Mouse (Mus musculus): Measurements from ENCODE around the gene Scaf1. TPM values are rescaled to one million over a fixed set of nuclear protein-coding genes. Genes with fewer than 3 reads are reported as not detected.

The Scaf1 gene
- 44.0 and 49.6 TPM in 2 replicates for polyA plus RNA-seq (2014; fragmentation: Nextera tagmentation; extraction: Ambion mirVana)

- no peaks in the 10 kb centered on the region; the same call in 1 of the 2 replicates for H3K4me1 ChIP-seq (replicated peaks; ENCODE audit: control insufficient read depth, insufficient read depth, low read length)
- ATAC-seq (ENCODE audit: low FRiP score) (peak; percentile 92), DNase-seq (ENCODE audit: low spot score) (peak; percentile 100)
- H3K4me3 ChIP-seq (ENCODE audit: low read depth, low read length), result peak within 1 kb of the TSS; percentile 94
- H3K27me3 ChIP-seq (ENCODE audit: control insufficient read depth, insufficient read depth, low read length), result no peaks in the 10 kb centered on the region; the same call in 1 of the 2 replicates
- H3K4me2 ChIP-seq (replicated peaks; ENCODE audit: low read depth, low read length), result peak within 1 kb of the TSS; percentile 80
- H3K36me3 ChIP-seq (ENCODE audit: control insufficient read depth, insufficient read depth, low read length), result peaks cover 9% of the 10 kb centered on the region; the same call in 1 of the 2 replicates
- H3K9ac ChIP-seq (ENCODE audit: low read depth, low read length), result peak within 1 kb of the TSS; percentile 91
- H3K9me3 ChIP-seq (ENCODE audit: control insufficient read depth, low read length), result no peaks in the 10 kb centered on the region
- under 1% methylated on average over 60 of the region's 69 CpGs for WGBS
- H3K27ac ChIP-seq (ENCODE audit: low read depth, low read length), result peak within 1 kb of the TSS; percentile 74
Measured at GRCm38 (mm10) chr7:45015957-45016612, at the start of gene Scaf1. Scaf1 (minus strand) TSS chr7:45016363.

- Histone ChIP-seq H3K36me3 (ENCODE audit: control insufficient read depth, insufficient read depth, low read length) (no peaks in the 10 kb centered on the region), H3K9ac (ENCODE audit: low read depth, low read length) (peak within 1 kb of the TSS; percentile 49), H3K9me3 (ENCODE audit: control insufficient read depth, low read length) (no peaks in the 10 kb centered on the region), H3K4me3 (ENCODE audit: low read depth, low read length) (peak within 1 kb of the TSS; percentile 54), H3K27me3 (ENCODE audit: control insufficient read depth, insufficient read depth, low read length) (no peaks in the 10 kb centered on the region), H3K4me1 (replicated peaks; ENCODE audit: control insufficient read depth, insufficient read depth, low read length) (peaks cover 6% of the 10 kb centered on the region; the same call in 1 of the 2 replicates), H3K4me2 (replicated peaks; ENCODE audit: low read depth, low read length) (peak within 1 kb of the TSS; percentile 42), H3K27ac (ENCODE audit: low read depth, low read length) (peak within 1 kb of the TSS; percentile 68)
- ATAC-seq (ENCODE audit: low FRiP score) (peak; percentile 89), DNase-seq (ENCODE audit: low spot score) (peak; percentile 97)
- under 1% methylated on average over 31 of the region's 31 CpGs for WGBS
Measured at GRCm38 (mm10) chr7:45062239-45062835, 46.2 kb upstream of the Scaf1 start, which contains the start of the genes Nosip and Prrg2. Nosip (plus strand) TSS chr7:45062429. Prrg2 (minus strand) TSS chr7:45062677.

DNA sequence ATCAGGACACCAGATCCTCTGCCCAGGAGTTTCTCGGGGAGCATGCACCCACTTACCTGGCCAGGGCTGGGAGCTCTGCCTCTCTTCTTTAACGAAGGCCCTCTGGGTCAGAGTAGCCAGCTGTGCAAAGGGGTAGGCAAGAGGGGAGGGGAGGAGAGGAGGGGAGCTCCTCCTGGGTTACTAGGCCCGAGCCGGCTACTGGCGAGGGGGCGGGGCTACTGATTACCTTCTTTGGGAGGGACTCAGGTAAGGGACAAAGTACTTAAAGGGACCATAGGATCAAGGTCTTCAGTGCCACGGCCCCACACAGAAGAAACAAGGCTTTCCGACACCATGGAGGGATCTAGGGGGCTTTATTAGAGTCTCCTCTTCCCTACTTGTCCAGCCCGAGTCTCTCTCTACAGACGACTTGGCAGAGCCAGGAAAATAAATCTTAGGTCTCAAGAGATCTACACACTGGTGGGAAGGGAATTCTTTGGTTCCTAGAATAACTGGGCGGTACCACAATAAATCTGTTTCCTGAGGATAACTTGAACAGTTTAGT is 45.4 kb upstream of the Scaf1 start:
- Histone ChIP-seq H3K4me1 (replicated peaks; ENCODE audit: control insufficient read depth, insufficient read depth, low read length) (peaks cover 6% of the 10 kb centered on the region; the same call in 1 of the 2 replicates), H3K27ac (ENCODE audit: low read depth, low read length) (peak overlapping the region; percentile 68; the same call in 1 of the 2 replicates), H3K4me2 (replicated peaks; ENCODE audit: low read depth, low read length) (peak overlapping the region; percentile 42), H3K36me3 (ENCODE audit: control insufficient read depth, insufficient read depth, low read length) (no peaks in the 10 kb centered on the region), H3K4me3 (ENCODE audit: low read depth, low read length) (peak overlapping the region; percentile 54), H3K27me3 (ENCODE audit: control insufficient read depth, insufficient read depth, low read length) (no peaks in the 10 kb centered on the region), H3K9me3 (ENCODE audit: control insufficient read depth, low read length) (no peaks in the 10 kb centered on the region), H3K9ac (ENCODE audit: low read depth, low read length) (peak overlapping the region; percentile 28; the same call in 1 of the 2 replicates)
- 16% methylated on average over 11 of the region's 11 CpGs for WGBS
- DNase-seq (ENCODE audit: low spot score) (peak; percentile 14), ATAC-seq (ENCODE audit: low FRiP score) (no peak)

DNA sequence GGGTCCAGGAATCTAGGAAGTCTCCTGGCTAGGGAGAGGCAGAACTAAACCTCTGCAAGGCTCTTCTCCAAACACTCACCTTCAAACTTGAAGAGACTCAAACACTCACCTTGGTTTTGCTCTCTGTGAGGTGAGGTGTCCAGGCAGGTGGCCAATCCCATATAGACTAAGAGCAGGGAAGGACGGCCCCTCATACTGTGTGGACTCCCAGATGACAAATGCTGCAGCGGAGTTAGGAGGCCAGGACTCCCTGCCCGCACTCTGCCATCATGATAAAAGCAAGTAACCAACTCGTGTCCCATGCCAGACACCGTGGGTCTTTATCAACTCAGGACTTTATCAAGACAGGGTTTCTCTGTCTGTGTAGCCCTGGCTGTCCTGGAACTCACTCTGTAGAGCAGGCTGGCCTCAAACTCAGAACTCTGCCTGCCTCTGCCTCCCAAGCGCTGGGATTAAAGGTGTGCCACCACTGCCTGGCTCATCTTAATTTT is 44.5 kb upstream of the Scaf1 start:
- H3K4me2 ChIP-seq (replicated peaks; ENCODE audit: low read depth, low read length), result no peak overlapping the region
- 88% methylated on average over 6 of the region's 6 CpGs for WGBS
- H3K4me1 ChIP-seq (replicated peaks; ENCODE audit: control insufficient read depth, insufficient read depth, low read length), result peaks cover 6% of the 10 kb centered on the region; the same call in 1 of the 2 replicates
- H3K36me3 ChIP-seq (ENCODE audit: control insufficient read depth, insufficient read depth, low read length), result no peaks in the 10 kb centered on the region
- no peak overlapping the region for H3K4me3 ChIP-seq (ENCODE audit: low read depth, low read length)
- no peak overlapping the region for H3K27ac ChIP-seq (ENCODE audit: low read depth, low read length)
- no peak for ATAC-seq (ENCODE audit: low FRiP score)
- no peak overlapping the region for H3K9ac ChIP-seq (ENCODE audit: low read depth, low read length)
- H3K27me3 ChIP-seq (ENCODE audit: control insufficient read depth, insufficient read depth, low read length), result no peaks in the 10 kb centered on the region
- H3K9me3 ChIP-seq (ENCODE audit: control insufficient read depth, low read length), result no peaks in the 10 kb centered on the region
- no peak for DNase-seq (ENCODE audit: low spot score)

GRCm38 (mm10) chr7:45058607-45059571 is 42.7 kb upstream of the Scaf1 start:
- no peak overlapping the region for H3K27ac ChIP-seq (ENCODE audit: low read depth, low read length)
- no peak for ATAC-seq (ENCODE audit: low FRiP score)
- WGBS, result 80% methylated on average over 10 of the region's 10 CpGs

GRCm38 (mm10) chr7:45056972-45057348 is 40.8 kb upstream of the Scaf1 start:
- no peak overlapping the region for H3K4me3 ChIP-seq (ENCODE audit: low read depth, low read length)
- no peaks in the 10 kb centered on the region for H3K9me3 ChIP-seq (ENCODE audit: control insufficient read depth, low read length)
- H3K9ac ChIP-seq (ENCODE audit: low read depth, low read length), result no peak overlapping the region
- H3K27ac ChIP-seq (ENCODE audit: low read depth, low read length), result no peak overlapping the region
- peaks cover 6% of the 10 kb centered on the region; the same call in 1 of the 2 replicates for H3K4me1 ChIP-seq (replicated peaks; ENCODE audit: control insufficient read depth, insufficient read depth, low read length)
- no peak for ATAC-seq (ENCODE audit: low FRiP score)
- no peaks in the 10 kb centered on the region for H3K36me3 ChIP-seq (ENCODE audit: control insufficient read depth, insufficient read depth, low read length)
- no peaks in the 10 kb centered on the region for H3K27me3 ChIP-seq (ENCODE audit: control insufficient read depth, insufficient read depth, low read length)
- no peak for DNase-seq (ENCODE audit: low spot score)
- no peak overlapping the region for H3K4me2 ChIP-seq (replicated peaks; ENCODE audit: low read depth, low read length)

More at GRCm38 (mm10) chr7:45058607-45059571, 42.7 kb upstream of the Scaf1 start:
- H3K4me1 ChIP-seq (replicated peaks; ENCODE audit: control insufficient read depth, insufficient read depth, low read length), result peaks cover 6% of the 10 kb centered on the region; the same call in 1 of the 2 replicates
- DNase-seq (ENCODE audit: low spot score), result peak; percentile 34
- H3K36me3 ChIP-seq (ENCODE audit: control insufficient read depth, insufficient read depth, low read length), result no peaks in the 10 kb centered on the region
- H3K27me3 ChIP-seq (ENCODE audit: control insufficient read depth, insufficient read depth, low read length), result no peaks in the 10 kb centered on the region
- H3K4me2 ChIP-seq (replicated peaks; ENCODE audit: low read depth, low read length), result no peak overlapping the region
- H3K9ac ChIP-seq (ENCODE audit: low read depth, low read length), result no peak overlapping the region
- H3K9me3 ChIP-seq (ENCODE audit: control insufficient read depth, low read length), result no peaks in the 10 kb centered on the region
- no peak overlapping the region for H3K4me3 ChIP-seq (ENCODE audit: low read depth, low read length)

- Histone ChIP-seq H3K4me2 (replicated peaks; ENCODE audit: low read depth, low read length) (no peak overlapping the region), H3K27me3 (ENCODE audit: control insufficient read depth, insufficient read depth, low read length) (no peaks in the 10 kb centered on the region), H3K36me3 (ENCODE audit: control insufficient read depth, insufficient read depth, low read length) (no peaks in the 10 kb centered on the region), H3K9ac (ENCODE audit: low read depth, low read length) (no peak overlapping the region), H3K27ac (ENCODE audit: low read depth, low read length) (no peak overlapping the region), H3K9me3 (ENCODE audit: control insufficient read depth, low read length) (no peaks in the 10 kb centered on the region), H3K4me1 (replicated peaks; ENCODE audit: control insufficient read depth, insufficient read depth, low read length) (peaks cover 8% of the 10 kb centered on the region; the same call in 1 of the 2 replicates), H3K4me3 (ENCODE audit: low read depth, low read length) (no peak overlapping the region)
- DNase-seq (ENCODE audit: low spot score) (no peak), ATAC-seq (ENCODE audit: low FRiP score) (no peak)
- 67% methylated on average over 14 of the region's 14 CpGs for WGBS
Measured at GRCm38 (mm10) chr7:45056329-45056971, 40.3 kb upstream of the Scaf1 start.

Data from hindbrain, embryonic 11.5 days (tissue).